Mouse (Mus musculus) heart, embryonic 13.5 days (tissue): ENCODE data around the gene Pagr1a. TPM values are rescaled to one million over a fixed set of nuclear protein-coding genes. Genes with fewer than 3 reads are reported as not detected.

Source experiments
- ATAC-seq: fragments of 200-750 bp; cut with Nextera tagmentation; 2 replicates; pipeline ENCODE4 v1.8.0; 2017; ENCODE audit warnings: moderate TSS enrichment; ENCODE audit not compliant: insufficient number of reproducible peaks, low FRiP score, low TSS enrichment; ENCODE audit errors: extremely low read depth
- H3K27ac ChIP-seq: fragments of 300-500 bp; sonication (generic); replicated peaks from 2 replicates; pipeline ENCODE4 v1.5.1; 2015; ENCODE audit warnings: moderate library complexity, mild to moderate bottlenecking, inconsistent platforms
- H3K27me3 ChIP-seq: fragments of 300-500 bp; sonication (generic); replicated peaks from 2 replicates; pipeline ENCODE4 v1.6.1; 2015; ENCODE audit warnings: mild to moderate bottlenecking, inconsistent platforms
- H3K36me3 ChIP-seq: fragments of 300-500 bp; sonication (generic); 2 replicates; pipeline ENCODE4 v1.6.1; 2015; ENCODE audit warnings: mild to moderate bottlenecking, inconsistent platforms
- H3K4me1 ChIP-seq: fragments of 300-500 bp; sonication (generic); 2 replicates; pipeline ENCODE4 v1.6.1; 2015; ENCODE audit warnings: inconsistent platforms
- H3K4me2 ChIP-seq: fragments of 300-500 bp; sonication (generic); 2 replicates; pipeline ENCODE4 v1.6.1; 2015; ENCODE audit warnings: inconsistent platforms, mild to moderate bottlenecking, moderate library complexity
- H3K4me3 ChIP-seq: fragments of 300-500 bp; sonication (generic); 2 replicates; pipeline ENCODE4 v1.5.1; 2015; ENCODE audit warnings: moderate library complexity, mild to moderate bottlenecking, inconsistent platforms
- H3K9ac ChIP-seq: fragments of 300-500 bp; sonication (generic); 2 replicates; pipeline ENCODE4 v1.6.1; 2015; ENCODE audit warnings: inconsistent platforms, mild to moderate bottlenecking, moderate library complexity
- H3K9me3 ChIP-seq: fragments of 300-500 bp; sonication (generic); 2 replicates; pipeline ENCODE4 v1.6.1; 2016; ENCODE audit warnings: inconsistent platforms
- WGBS: fragments of 180-500 bp; shearing (Covaris S2); methylation state at CpG from one replicate; pipeline ENCODE4 v1.1.7; 2015; ENCODE audit warnings: mixed read lengths; 5-methylcytosine and 5-hydroxymethylcytosine counted together
- polyA plus RNA-seq: library from polyadenylated mRNA; unstranded; fragments of >200 nt; fragmentation: Nextera tagmentation; extraction: Ambion mirVana; gene quantifications from 2 replicates; pipeline ENCODE4 v1.2.1, GENCODE M21; 2015

Pagr1a gene
- polyA plus RNA-seq, 1 experiment from 2014 or later: 55.6 TPM

DNA sequence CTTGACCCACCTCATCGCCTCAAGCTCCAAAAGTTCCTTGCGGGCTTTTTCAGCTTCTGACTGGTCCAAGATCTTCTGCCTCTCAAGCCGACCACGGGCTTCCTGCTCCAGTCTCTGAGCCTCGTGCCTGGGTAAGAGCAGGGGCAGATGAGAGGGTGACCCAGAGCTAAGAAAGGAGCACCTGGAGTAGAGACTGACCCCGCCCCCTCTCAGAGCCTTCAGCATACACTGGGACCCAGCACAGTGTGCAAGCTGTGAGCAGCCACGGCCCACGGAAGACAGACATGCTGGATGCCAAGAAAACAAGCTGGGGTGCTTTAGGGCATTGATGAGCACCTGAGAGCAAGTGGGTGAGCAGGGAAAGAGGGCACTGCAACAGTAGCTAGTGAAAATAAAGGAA lies 28.3 kb downstream of the Pagr1a start:
- H3K27ac ChIP-seq: no peak overlapping the region
- H3K9me3 ChIP-seq: no peaks in the 10 kb centered on the region
- H3K9ac ChIP-seq: no peak overlapping the region
- peaks cover 5% of the 10 kb centered on the region; the same call in 1 of the 2 replicates for H3K4me1 ChIP-seq
- H3K4me3 ChIP-seq: no peak overlapping the region
- 0 out of 2 replicates have a peak, but pooled peaks cover 2% of the 10 kb centered on the region for H3K36me3 ChIP-seq
- H3K27me3 ChIP-seq: no peaks in the 10 kb centered on the region; the same call in 1 of the 2 replicates
- H3K4me2 ChIP-seq: no peak overlapping the region
- WGBS: 60% methylated on average over 8 of the region's 8 CpGs
- no peak for ATAC-seq

DNA sequence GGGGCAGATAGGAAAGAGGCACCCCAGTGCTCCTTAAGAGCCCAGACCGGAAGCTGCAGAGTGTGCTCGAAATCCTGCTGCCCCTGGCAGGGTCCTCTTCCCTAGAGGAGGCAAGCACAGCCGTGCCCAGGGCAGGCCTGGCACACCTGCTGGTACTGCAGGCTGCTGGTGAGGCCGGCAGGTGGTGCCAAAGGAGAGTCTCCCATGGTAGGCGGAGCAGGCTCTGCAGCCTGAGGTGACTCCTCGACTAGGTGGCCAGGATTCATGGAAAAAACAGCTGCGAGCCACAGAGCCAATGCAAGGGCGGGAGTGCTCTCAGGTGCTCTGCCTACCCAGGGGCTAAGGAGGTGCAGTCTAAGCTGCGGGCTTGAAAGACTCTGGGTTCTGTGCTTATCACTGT lies 30.8 kb downstream of the Pagr1a start:
- 38% methylated on average over 9 of the region's 9 CpGs for WGBS
- H3K27me3 ChIP-seq: no peaks in the 10 kb centered on the region

DNA sequence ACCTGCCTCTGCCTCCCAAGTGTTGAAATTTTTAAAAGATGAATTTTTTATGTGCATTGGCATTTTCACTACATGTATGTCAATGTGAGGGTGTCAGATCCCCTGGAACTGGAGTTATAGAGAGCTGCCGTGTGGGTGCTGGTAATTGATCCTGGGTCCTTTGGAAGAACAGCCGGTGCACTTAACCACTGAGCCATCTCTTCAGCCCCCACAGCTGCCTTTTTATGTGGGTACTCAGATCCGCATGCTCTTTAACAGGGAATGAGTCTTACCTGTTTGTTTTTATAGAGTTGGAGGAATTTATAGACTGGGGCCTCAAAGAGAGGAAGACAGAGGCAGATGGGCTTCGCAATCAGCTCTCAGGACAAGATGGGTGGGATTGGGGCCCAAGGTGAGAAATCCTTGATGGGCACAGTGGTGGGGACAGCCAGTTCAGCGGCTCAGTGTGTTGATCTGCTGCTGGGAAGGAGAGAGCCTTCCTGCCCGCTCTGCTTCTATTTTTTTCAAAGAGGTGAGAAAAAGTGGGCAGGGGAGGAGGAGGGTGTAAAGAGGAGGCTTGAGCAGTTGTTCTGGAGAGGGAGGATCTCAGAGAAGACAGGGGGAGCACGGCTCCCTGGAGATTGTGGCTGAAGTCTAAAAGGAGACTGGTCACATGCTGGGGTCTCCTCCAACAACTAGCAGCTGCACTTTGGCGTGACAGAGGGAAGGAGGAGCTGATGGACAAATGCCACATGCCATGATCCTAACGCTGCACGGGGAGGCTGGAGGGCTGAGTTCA lies 32.3 kb downstream of the Pagr1a start:
- no peak for ATAC-seq
- H3K36me3 ChIP-seq: peaks cover 20% of the 10 kb centered on the region
- H3K9ac ChIP-seq: no peak overlapping the region
- no peaks in the 10 kb centered on the region for H3K9me3 ChIP-seq
- no peak overlapping the region for H3K4me3 ChIP-seq
- H3K27me3 ChIP-seq: no peaks in the 10 kb centered on the region
- H3K27ac ChIP-seq: no peak overlapping the region
- H3K4me1 ChIP-seq: peaks cover 5% of the 10 kb centered on the region; the same call in 1 of the 2 replicates
- H3K4me2 ChIP-seq: no peak overlapping the region
- WGBS: 33% methylated on average over 10 of the region's 10 CpGs

More for the DNA sequence above, 30.8 kb downstream of the Pagr1a start:
- Histone ChIP-seq H3K4me3 (no peak overlapping the region), H3K9me3 (no peaks in the 10 kb centered on the region), H3K4me1 (peaks cover 5% of the 10 kb centered on the region; the same call in 1 of the 2 replicates), H3K4me2 (no peak overlapping the region), H3K36me3 (peaks cover 6% of the 10 kb centered on the region), H3K9ac (no peak overlapping the region), H3K27ac (no peak overlapping the region)
- ATAC-seq: no peak

DNA sequence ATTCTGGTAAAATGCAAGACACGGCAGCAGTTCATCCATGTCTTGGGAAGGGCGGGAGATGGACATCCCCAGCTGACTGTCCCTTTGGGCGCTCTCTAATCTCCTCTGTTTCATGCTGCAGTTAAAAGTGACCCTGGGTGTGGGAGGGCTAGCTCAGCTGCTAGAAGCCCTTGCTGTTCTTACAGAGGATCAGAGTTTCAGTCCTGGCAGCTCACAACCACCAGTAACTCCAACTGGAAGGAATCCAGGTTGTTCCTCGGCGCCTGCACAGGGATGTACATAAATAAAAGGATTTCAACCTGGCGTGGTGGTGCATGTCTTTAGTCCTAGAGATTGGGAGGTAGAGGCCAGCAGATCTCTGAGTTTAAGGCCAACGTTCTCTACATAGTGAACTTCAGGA lies 34.0 kb downstream of the Pagr1a start:
- no peaks in the 10 kb centered on the region for H3K9me3 ChIP-seq
- H3K4me3 ChIP-seq: no peak overlapping the region
- H3K4me2 ChIP-seq: no peak overlapping the region
- WGBS: 77% methylated on average over 7 of the region's 7 CpGs
- no peaks in the 10 kb centered on the region for H3K27me3 ChIP-seq
- H3K9ac ChIP-seq: no peak overlapping the region
- no peak overlapping the region for H3K27ac ChIP-seq
- ATAC-seq: no peak
- H3K4me1 ChIP-seq: peaks cover 5% of the 10 kb centered on the region; the same call in 1 of the 2 replicates
- peaks cover 38% of the 10 kb centered on the region for H3K36me3 ChIP-seq

DNA sequence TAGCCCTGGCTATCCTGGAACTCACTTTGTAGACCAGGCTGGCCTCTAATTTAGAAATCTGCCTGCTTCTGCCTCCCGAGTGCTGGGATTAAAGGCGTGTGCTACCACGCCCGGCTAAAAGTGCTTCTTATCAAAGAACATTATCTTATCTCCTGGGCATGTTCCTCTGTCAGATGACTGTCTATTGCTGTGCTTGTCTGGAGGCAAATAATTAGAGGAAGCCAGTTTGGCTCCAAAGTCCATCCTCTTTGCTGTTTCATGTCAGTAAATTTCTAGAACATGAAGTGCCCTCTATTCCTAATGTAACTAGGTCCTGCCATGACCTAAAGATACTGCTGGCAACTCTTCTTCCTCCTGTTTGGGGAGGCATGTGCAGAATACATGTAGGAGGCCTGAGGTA lies 35.1 kb downstream of the Pagr1a start:
- 62% methylated on average over 4 of the region's 4 CpGs for WGBS
- no peaks in the 10 kb centered on the region for H3K27me3 ChIP-seq
- no peak overlapping the region for H3K4me2 ChIP-seq
- ATAC-seq: no peak
- no peak overlapping the region for H3K4me3 ChIP-seq
- H3K9me3 ChIP-seq: no peaks in the 10 kb centered on the region
- H3K4me1 ChIP-seq: peaks cover 13% of the 10 kb centered on the region
- no peak overlapping the region for H3K27ac ChIP-seq
- peaks cover 42% of the 10 kb centered on the region for H3K36me3 ChIP-seq
- no peak overlapping the region for H3K9ac ChIP-seq

DNA sequence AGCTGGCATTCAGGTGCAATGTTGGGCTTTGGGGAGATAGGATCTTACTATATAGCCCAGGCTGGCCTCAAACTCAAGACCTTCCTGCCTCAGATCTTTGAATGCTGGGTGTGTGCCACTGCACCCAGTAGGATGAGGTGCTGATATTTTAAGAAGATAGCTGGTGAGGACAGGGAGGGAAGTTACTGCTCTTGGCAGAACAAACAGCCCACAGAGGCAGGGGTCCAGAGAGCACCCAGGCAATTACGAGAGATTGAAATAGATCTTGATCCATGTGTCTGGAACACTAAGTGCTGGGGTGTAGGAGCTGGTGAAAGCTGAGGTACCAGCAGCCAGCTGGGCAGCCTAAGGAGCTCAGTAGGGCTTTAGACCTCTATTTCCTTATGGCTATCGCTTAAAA lies 35.6 kb downstream of the Pagr1a start:
- Histone ChIP-seq H3K9me3 (no peaks in the 10 kb centered on the region), H3K4me3 (no peak overlapping the region), H3K4me1 (peaks cover 16% of the 10 kb centered on the region), H3K27ac (no peak overlapping the region), H3K36me3 (peaks cover 39% of the 10 kb centered on the region), H3K27me3 (no peaks in the 10 kb centered on the region), H3K9ac (no peak overlapping the region), H3K4me2 (no peak overlapping the region)
- no peak for ATAC-seq
- WGBS: 86% methylated on average over 2 of the region's 2 CpGs

DNA sequence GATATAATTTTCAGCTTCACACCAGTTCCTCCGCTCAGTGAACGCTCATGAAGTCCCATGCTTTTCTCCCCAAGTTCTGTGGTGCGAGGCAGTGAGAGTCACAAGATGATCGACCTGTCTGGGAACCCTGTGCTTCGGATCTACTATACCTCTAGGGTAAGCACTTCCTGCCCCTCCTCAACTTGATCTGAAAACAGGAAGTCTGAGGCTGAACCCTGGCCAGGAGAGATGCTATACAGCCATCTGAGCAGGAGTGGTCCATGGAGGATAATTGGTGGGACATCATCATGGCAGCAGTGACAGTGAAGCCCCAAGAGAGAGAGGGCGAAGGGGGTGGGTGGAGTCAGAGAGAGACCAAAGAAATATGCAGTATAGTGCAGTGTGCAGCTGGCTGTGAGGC lies 38.3 kb downstream of the Pagr1a start:
- no peak for ATAC-seq
- WGBS: 88% methylated on average over 6 of the region's 6 CpGs
- peaks cover 39% of the 10 kb centered on the region for H3K36me3 ChIP-seq
- no peak overlapping the region for H3K27ac ChIP-seq
- H3K9me3 ChIP-seq: no peaks in the 10 kb centered on the region
- H3K4me1 ChIP-seq: peaks cover 16% of the 10 kb centered on the region
- no peak overlapping the region for H3K4me3 ChIP-seq
- H3K9ac ChIP-seq: no peak overlapping the region
- no peaks in the 10 kb centered on the region for H3K27me3 ChIP-seq
- H3K4me2 ChIP-seq: no peak overlapping the region

- Histone ChIP-seq H3K9me3 (no peaks in the 10 kb centered on the region), H3K9ac (peak overlapping the region; percentile 96), H3K4me2 (peak overlapping the region; percentile 92), H3K36me3 (peaks cover 39% of the 10 kb centered on the region), H3K27me3 (no peaks in the 10 kb centered on the region), H3K4me3 (peak overlapping the region; percentile 97), H3K4me1 (peaks cover 16% of the 10 kb centered on the region), H3K27ac (peak overlapping the region; percentile 92)
- WGBS: 24% methylated on average over 14 of the region's 14 CpGs
- ATAC-seq: no peak; the same call in 1 of the 2 replicates
These were observed 40.2 kb downstream of the Pagr1a start for GRCm38 (mm10) chr7:126976878-126977459.

GRCm38 (mm10) chr7:126975950-126976866 lies 40.9 kb downstream of the Pagr1a start, which contains the start of gene Cdiptos:
Gene Cdiptos (minus strand): TSS chr7:126976098.
- ATAC-seq: peak; percentile 87
- WGBS: under 1% methylated on average over 55 of the region's 55 CpGs
- H3K4me2 ChIP-seq: peak within 1 kb of the TSS; percentile 92

DNA sequence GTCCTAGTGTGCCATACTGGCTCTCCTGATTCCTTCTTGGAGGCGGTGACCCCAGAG lies 41.4 kb downstream of the Pagr1a start, which contains the start of gene Cdipt:
TSS of gene Cdipt (plus strand) at position 22 of the 57 bp plus-strand sequence.
- Histone ChIP-seq H3K4me1 (peaks cover 16% of the 10 kb centered on the region), H3K27me3 (no peaks in the 10 kb centered on the region), H3K9me3 (no peaks in the 10 kb centered on the region), H3K27ac (peak within 1 kb of the TSS; percentile 92), H3K4me3 (peak within 1 kb of the TSS; percentile 97), H3K9ac (peak within 1 kb of the TSS; percentile 96), H3K4me2 (peak within 1 kb of the TSS; percentile 92), H3K36me3 (peaks cover 30% of the 10 kb centered on the region)
- no peak for ATAC-seq
- 0% methylated on average over 1 of the region's 1 CpGs for WGBS

More at GRCm38 (mm10) chr7:126975950-126976866, 40.9 kb downstream of the Pagr1a start, which contains the start of gene Cdiptos:
- peak within 1 kb of the TSS; percentile 92 for H3K27ac ChIP-seq
- H3K4me1 ChIP-seq: peaks cover 16% of the 10 kb centered on the region
- H3K27me3 ChIP-seq: no peaks in the 10 kb centered on the region
- H3K36me3 ChIP-seq: peaks cover 35% of the 10 kb centered on the region
- no peaks in the 10 kb centered on the region for H3K9me3 ChIP-seq
- peak within 1 kb of the TSS; percentile 97 for H3K4me3 ChIP-seq
- peak within 1 kb of the TSS; percentile 96 for H3K9ac ChIP-seq

- Histone ChIP-seq H3K4me2 (peak overlapping the region; percentile 92), H3K4me3 (peak overlapping the region; percentile 97), H3K9ac (peak overlapping the region; percentile 73), H3K4me1 (peaks cover 16% of the 10 kb centered on the region), H3K9me3 (no peaks in the 10 kb centered on the region), H3K27ac (no peak overlapping the region), H3K27me3 (no peaks in the 10 kb centered on the region), H3K36me3 (peaks cover 28% of the 10 kb centered on the region)
- 11% methylated on average over 8 of the region's 8 CpGs for WGBS
- ATAC-seq: no peak
These were observed 41.7 kb downstream of the Pagr1a start for GRCm38 (mm10) chr7:126975493-126975892.
